Mouse (Mus musculus): ENCODE measurements around the gene Aldh3a1.

- TF ChIP-seq GATA1 (IDR thresholded peaks at IDR 0.05; ENCODE audit: borderline replicate concordance, low read length) (no peak), FLI1 (IDR thresholded peaks at IDR 0.05; ENCODE audit: low read length) (no peak)
Measured at GRCm38 (mm10) chr11:61180361-61180760, 27.0 kb upstream of the Aldh3a1 start.
